In genomic region chr6:13797389-13797788, GRCm38 (mm10) we compare ENCODE assay signal across 25 mouse cellular contexts.
"Had no signal": no experiment of that assay in that cellular context is flagged by ENCODE, and none has a peak within 500 bp of the region (broad histone marks: within the 10 kb centered on the region; RNA-seq: fewer than 3 reads in every experiment).

No protein-coding gene starts in this region.

- ATAC-seq: intestine, embryonic 16.5 days had no signal

- H3K9ac ChIP-seq: heart, embryonic 12.5 days; hindbrain, embryonic 13.5 days; kidney, embryonic 15.5 days; limb, embryonic 12.5 days; liver, embryonic 13.5 days had no signal

- H3K4me3 ChIP-seq: gastrocnemius, adult 2 months; heart, embryonic 10.5 days; heart, embryonic 12.5 days; hindbrain, embryonic 10.5 days; hindbrain, embryonic 13.5 days; kidney, embryonic 15.5 days; limb, embryonic 10.5 days; limb, embryonic 12.5 days; liver, embryonic 13.5 days had no signal

- H3K4me1 ChIP-seq: heart, embryonic 10.5 days; hindbrain, embryonic 10.5 days; hindbrain, embryonic 13.5 days; limb, embryonic 10.5 days; limb, embryonic 12.5 days; liver, embryonic 13.5 days had no signal

- DNase-seq: gastrocnemius, adult 2 months; gastrocnemius, postnatal 10 days; gastrocnemius, postnatal 25 days; heart, adult 18-20 months; heart, postnatal 10 days; heart, postnatal 4 days; kidney, adult 11 months; kidney, adult 2 months; kidney, adult 9 months; kidney, postnatal 14 days; kidney, postnatal 36 days; layer of hippocampus, adult 9-11 months; layer of hippocampus, postnatal 36 days; liver; liver, embryonic 13.5 days had no signal

- H3K36me3 ChIP-seq: heart, embryonic 10.5 days; heart, embryonic 12.5 days; hindbrain, embryonic 10.5 days; hindbrain, embryonic 13.5 days; kidney, embryonic 15.5 days; limb, embryonic 10.5 days; limb, embryonic 12.5 days; liver, embryonic 13.5 days had no signal

- H3K9me3 ChIP-seq: heart, embryonic 10.5 days; heart, embryonic 12.5 days; hindbrain, embryonic 10.5 days; hindbrain, embryonic 13.5 days; kidney, embryonic 15.5 days; limb, embryonic 10.5 days; limb, embryonic 12.5 days; liver, embryonic 13.5 days had no signal

- H3K4me2 ChIP-seq: heart, embryonic 12.5 days; hindbrain, embryonic 13.5 days; kidney, embryonic 15.5 days; limb, embryonic 12.5 days; liver, embryonic 11.5 days; liver, embryonic 13.5 days had no signal

- H3K27ac ChIP-seq: gastrocnemius, adult 2 months; heart, embryonic 10.5 days; hindbrain, embryonic 10.5 days; hindbrain, embryonic 13.5 days; kidney, embryonic 15.5 days; kidney, postnatal 0 days; limb, embryonic 10.5 days; limb, embryonic 12.5 days; liver, embryonic 13.5 days had no signal

- H3K27me3 ChIP-seq: heart, embryonic 12.5 days; hindbrain, embryonic 13.5 days; kidney, embryonic 15.5 days; limb, embryonic 12.5 days; liver, embryonic 13.5 days had no signal
